Mouse (Mus musculus) gastrocnemius, adult 18-20 months (tissue): Measurements from ENCODE around the gene Nlrp9a. TPM values are rescaled to one million over a fixed set of nuclear protein-coding genes. Genes with fewer than 3 reads are reported as not detected.
"Not testable (repeated sequence)": the region's sequence is repeated elsewhere in the genome, so short reads cannot be mapped to it uniquely, and the experiment has no call there.

Source experiments
- DNase-seq: peaks from one replicate; pipeline ENCODE4 v3.0.0; 2021; ENCODE audit warnings: low spot score
- long read RNA-seq, 2 experiments: library from polyadenylated mRNA; stranded (forward); transcript quantifications; one replicate each; pipeline ENCODE4 v2.0.0; 2021
- microRNA-seq: library from miRNA; unstranded; fragments of <30 nt; microRNA quantifications from one replicate; pipeline ENCODE4 v1.2.0, GENCODE M21; 2021
- total RNA-seq, 2 experiments: library from RNA; stranded (reverse); gene quantifications; 2 replicates each; pipeline ENCODE4 v1.2.3; 2021

Gene Nlrp9a
- not detected for total RNA-seq
- long read RNA-seq, experiment 1: 0 reads
- long read RNA-seq, experiment 2: 0 reads

DNA sequence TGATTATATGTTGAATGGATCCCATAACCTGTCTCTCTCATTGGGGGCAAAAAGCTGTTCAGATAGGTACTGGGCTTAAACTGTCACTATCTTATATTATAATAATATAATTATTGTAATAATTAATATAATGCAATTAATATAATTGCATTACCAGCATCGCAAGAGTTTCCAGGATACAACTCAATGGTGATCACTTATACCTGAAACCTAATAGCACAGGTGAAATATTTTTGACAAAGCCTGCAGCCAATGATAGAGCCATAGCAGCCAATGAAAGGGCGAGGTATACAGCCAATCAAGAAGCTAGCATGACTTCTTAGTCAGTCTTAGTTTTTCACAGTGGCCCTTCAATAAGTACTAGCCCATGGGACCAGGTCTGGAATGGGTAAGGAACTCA, at the start of gene Nlrp9a:
Nlrp9a (plus strand) TSS at position 301 of the 400 bp plus-strand sequence.
- DNase-seq: not testable (repeated sequence)

DNA sequence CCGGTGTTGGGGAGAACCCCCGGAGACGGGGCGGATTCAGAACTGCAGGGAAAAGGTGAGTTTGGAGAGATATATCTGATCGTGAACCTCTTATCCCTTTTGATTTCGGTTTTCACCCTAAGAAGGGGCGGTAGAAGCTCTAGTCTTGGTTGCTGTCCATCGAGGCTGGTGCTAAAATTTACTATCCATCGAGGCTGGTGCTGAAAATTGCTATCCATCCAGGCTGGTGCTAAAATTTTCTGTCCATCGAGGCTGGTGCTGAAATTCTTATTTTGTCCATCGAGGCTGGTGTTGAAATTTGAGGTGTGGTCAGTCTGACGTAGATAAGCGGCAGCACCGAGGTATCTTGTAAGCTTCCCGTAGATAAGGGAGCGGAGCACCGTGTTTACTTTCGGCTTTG, 45.3 kb upstream of the Nlrp9a start:
- not testable (repeated sequence) for DNase-seq

DNA sequence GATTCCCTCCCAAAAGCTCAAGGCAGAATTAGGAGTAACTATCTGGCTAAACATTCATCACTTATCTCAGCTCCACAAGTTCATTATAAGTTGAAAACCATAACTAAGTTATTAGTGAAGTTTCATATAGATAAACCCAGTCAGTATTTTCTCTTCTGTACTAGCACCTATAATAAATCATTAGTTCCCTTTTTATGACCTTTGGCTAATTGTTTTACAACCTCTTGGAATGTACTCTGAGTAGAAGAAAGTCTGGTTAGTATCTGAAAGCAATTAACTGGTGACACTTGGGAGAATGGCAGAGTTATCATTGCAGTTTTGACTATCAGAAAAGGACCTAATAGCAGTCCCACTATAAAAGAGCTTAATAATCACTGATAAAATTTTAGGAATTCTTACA, 54.3 kb downstream of the Nlrp9a start:
- DNase-seq: no peak

DNA sequence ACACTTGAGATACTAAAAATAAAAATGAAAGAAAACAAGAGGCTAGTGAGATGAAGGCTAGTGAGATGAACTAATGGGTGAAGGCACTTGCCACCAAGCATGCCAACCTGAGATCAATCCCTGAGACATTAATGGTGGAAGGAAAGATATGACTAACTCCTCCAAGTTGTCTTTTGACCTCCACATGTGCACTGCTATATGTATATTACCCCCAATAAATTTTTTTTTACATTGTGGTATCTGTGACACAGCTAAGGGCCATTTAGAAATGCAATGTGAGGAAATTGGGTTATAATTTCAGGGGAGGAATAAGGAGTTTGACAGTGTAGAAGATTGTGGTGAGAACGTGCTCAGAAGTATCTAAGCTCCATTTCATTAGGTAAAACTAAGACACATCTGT, 55.0 kb downstream of the Nlrp9a start:
- no peak for DNase-seq

DNA sequence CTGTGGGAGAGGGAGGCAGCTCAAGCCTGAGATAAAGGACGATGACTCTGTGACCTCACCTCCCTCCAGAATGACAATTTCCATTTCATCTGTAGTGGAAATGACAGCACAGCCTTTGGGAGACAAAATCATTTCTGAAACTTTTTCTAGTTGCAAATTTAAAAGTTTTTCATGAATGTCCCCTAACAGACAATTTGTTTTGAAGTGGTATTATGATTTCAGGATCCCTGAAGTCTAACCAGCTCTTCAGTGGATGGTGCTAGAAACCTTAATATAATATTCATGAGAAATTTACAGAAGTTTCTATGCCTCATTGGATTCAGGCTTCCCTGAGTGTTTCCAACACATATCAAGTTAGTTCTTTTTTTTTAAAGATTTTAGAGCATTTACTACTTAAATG, 83.5 kb downstream of the Nlrp9a start, which contains the start of gene Vmn1r185:
Vmn1r185 (minus strand) TSS at position 101 of the 400 bp plus-strand sequence.
- DNase-seq: not testable (repeated sequence)

Small RNA genes within 50 kb of the gene (microRNA-seq; reads per million reads assigned to microRNA genes)
- not detected for gene Gm25947

Other genes with a start within 250 kb of the Nlrp9a start
- gene Cyp2a4, start 227.9 kb upstream of the Nlrp9a start, total RNA-seq: under 1 TPM in 1 of 2 experiments, not detected in 1; 0.21 TPM
- gene Nlrp9c, start 131.3 kb upstream of the Nlrp9a start, total RNA-seq: not detected
- not detected for gene Nlrp4a, start 99.9 kb upstream of the Nlrp9a start, total RNA-seq
- not detected for gene Vmn1r185, start 83.4 kb downstream of the Nlrp9a start, total RNA-seq
- not detected for gene Cyp2b23, start 151.4 kb downstream of the Nlrp9a start, total RNA-seq
- gene Cyp2b19, start 222.1 kb downstream of the Nlrp9a start, total RNA-seq: not detected